Mouse (Mus musculus) liver, embryonic 15.5 days (tissue): ENCODE results near the gene Plxna2. TPM values are rescaled to one million over a fixed set of nuclear protein-coding genes. Genes with fewer than 3 reads are reported as not detected.

ENCODE experiments used
- ATAC-seq: fragments of 200-750 bp; cut with Nextera tagmentation; 2 replicates; pipeline ENCODE4 v1.8.0; 2017; ENCODE audit warnings: moderate number of reproducible peaks, mild to moderate bottlenecking, moderate library complexity; ENCODE audit not compliant: insufficient read depth
- H3K27ac ChIP-seq: fragments of 300-500 bp; sonication (generic); replicated peaks from 2 replicates; pipeline ENCODE4 v1.5.1; 2015; ENCODE audit warnings: mild to moderate bottlenecking, inconsistent platforms
- H3K27me3 ChIP-seq: fragments of 300-500 bp; sonication (generic); 2 replicates; pipeline ENCODE4 v1.6.1; 2015; ENCODE audit warnings: mild to moderate bottlenecking, inconsistent platforms
- H3K36me3 ChIP-seq: fragments of 300-500 bp; sonication (generic); replicated peaks from 2 replicates; pipeline ENCODE4 v1.6.1; 2015; ENCODE audit warnings: moderate library complexity, mild to moderate bottlenecking, inconsistent platforms
- H3K4me1 ChIP-seq: fragments of 300-500 bp; sonication (generic); replicated peaks from 2 replicates; pipeline ENCODE4 v1.6.1; 2015; ENCODE audit warnings: inconsistent platforms
- H3K4me2 ChIP-seq: fragments of 300-500 bp; sonication (generic); 2 replicates; pipeline ENCODE4 v1.6.1; 2015; ENCODE audit warnings: moderate library complexity, mild to moderate bottlenecking, inconsistent platforms
- H3K4me3 ChIP-seq: fragments of 300-500 bp; sonication (generic); replicated peaks from 2 replicates; pipeline ENCODE4 v1.5.1; 2015; ENCODE audit warnings: mild to moderate bottlenecking, inconsistent platforms
- H3K9ac ChIP-seq: fragments of 300-500 bp; sonication (generic); 2 replicates; pipeline ENCODE4 v1.6.1; 2015; ENCODE audit warnings: moderate library complexity, mild to moderate bottlenecking, inconsistent platforms
- H3K9me3 ChIP-seq: fragments of 300-500 bp; sonication (generic); replicated peaks from 2 replicates; pipeline ENCODE4 v1.6.1; 2016; ENCODE audit warnings: inconsistent platforms
- WGBS: fragments of 180-500 bp; shearing (Covaris S2); methylation state at CpG from one replicate; pipeline ENCODE4 v1.1.7; 2015; ENCODE audit warnings: mixed read lengths; ENCODE audit not compliant: insufficient replicate concordance; 5-methylcytosine and 5-hydroxymethylcytosine counted together
- polyA plus RNA-seq: library from polyadenylated mRNA; unstranded; fragments of >200 nt; fragmentation: Nextera tagmentation; extraction: Ambion mirVana; gene quantifications from 2 replicates; pipeline ENCODE4 v1.2.1, GENCODE M21; 2015

Plxna2 gene
- polyA plus RNA-seq: 1.6 and 2.1 TPM in 2 replicates

DNA sequence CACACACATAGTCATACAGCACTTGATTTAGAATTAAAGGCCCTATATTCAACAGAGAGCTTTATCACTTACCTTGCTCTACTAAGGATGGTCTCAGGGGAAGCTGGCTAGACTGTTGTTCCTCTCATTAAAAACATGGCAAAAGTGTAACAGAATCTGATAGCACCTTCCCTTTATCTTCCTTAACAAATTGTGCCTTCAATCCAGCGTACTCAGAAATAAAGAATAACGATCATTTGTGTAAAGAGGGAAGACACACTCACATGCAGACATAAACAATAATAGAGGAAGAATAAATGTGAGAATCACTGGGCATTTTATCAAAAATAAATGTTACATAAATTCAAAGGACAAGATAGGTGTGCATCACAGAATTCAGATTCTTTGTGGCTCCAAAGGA, at the start of gene Plxna2:
TSS of gene Plxna2 (plus strand) at position 301 of the 400 bp plus-strand sequence.
- Histone ChIP-seq H3K27ac (no peak within 1 kb of the TSS), H3K27me3 (peaks cover 22% of the 10 kb centered on the region), H3K4me1 (peaks cover 59% of the 10 kb centered on the region), H3K9ac (peak within 1 kb of the TSS; percentile 63; the same call in 1 of the 2 replicates), H3K4me2 (peak within 1 kb of the TSS; percentile 94), H3K36me3 (no peaks in the 10 kb centered on the region), H3K9me3 (no peaks in the 10 kb centered on the region), H3K4me3 (peak within 1 kb of the TSS; percentile 70)
- WGBS: 77% methylated on average over 2 of the region's 2 CpGs
- ATAC-seq: no peak

DNA sequence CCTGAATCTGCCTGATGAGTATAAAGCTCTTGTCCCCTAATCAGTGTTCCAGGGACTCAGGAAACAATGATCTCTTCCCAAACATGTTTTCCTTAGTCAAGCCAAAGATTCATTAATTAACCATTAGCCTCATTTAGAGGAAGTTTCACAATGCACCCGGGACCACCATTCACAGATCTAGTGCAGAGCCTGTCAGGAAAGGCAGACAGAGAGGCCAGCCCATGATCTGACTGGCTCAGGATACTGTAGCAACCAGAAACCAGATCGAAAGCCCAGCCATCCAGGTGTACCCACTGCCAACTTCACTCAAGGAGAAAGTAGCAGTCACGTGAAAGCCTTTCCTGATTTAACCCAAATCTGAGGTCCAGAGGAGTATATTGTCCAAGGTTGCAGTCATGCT, 44.1 kb upstream of the Plxna2 start:
- 42% methylated on average over 3 of the region's 3 CpGs for WGBS

DNA sequence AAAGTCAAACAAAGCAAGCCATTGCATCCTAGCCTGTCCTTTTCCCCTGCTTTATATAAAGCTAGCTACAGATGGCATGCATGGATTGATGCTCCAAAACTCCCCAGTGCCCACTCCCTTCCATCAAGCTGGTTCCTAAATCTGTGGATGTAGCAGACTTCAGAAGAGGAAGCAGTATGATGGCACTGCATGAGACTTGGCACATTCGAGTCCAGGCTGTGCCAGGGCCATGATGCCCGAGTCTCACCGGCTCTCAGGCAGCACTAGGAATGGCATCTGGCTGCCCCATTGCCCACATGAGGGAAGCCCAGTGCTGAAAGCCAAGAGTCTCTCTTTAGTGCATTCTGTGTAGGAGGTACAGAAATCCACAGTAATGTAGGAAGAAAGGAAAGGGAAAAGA, 39.7 kb upstream of the Plxna2 start:
- no peaks in the 10 kb centered on the region for H3K9me3 ChIP-seq
- no peak overlapping the region for H3K4me2 ChIP-seq
- H3K27ac ChIP-seq: no peak overlapping the region
- H3K27me3 ChIP-seq: no peaks in the 10 kb centered on the region
- WGBS: 59% methylated on average over 3 of the region's 3 CpGs
- H3K4me1 ChIP-seq: no peaks in the 10 kb centered on the region
- H3K36me3 ChIP-seq: no peaks in the 10 kb centered on the region
- no peak overlapping the region for H3K9ac ChIP-seq
- ATAC-seq: no peak
- H3K4me3 ChIP-seq: no peak overlapping the region

More for the DNA sequence above, 44.1 kb upstream of the Plxna2 start:
- Histone ChIP-seq H3K9ac (no peak overlapping the region), H3K4me2 (no peak overlapping the region), H3K9me3 (no peaks in the 10 kb centered on the region), H3K27me3 (no peaks in the 10 kb centered on the region), H3K4me1 (no peaks in the 10 kb centered on the region), H3K36me3 (no peaks in the 10 kb centered on the region), H3K4me3 (no peak overlapping the region), H3K27ac (no peak overlapping the region)
- ATAC-seq: no peak

GRCm38 (mm10) chr1:194580539-194580938, 37.5 kb upstream of the Plxna2 start:
- no peak for ATAC-seq

GRCm38 (mm10) chr1:194586670-194587069, 31.3 kb upstream of the Plxna2 start:
- Histone ChIP-seq H3K9ac (no peak overlapping the region), H3K4me2 (no peak overlapping the region)

More at GRCm38 (mm10) chr1:194580539-194580938, 37.5 kb upstream of the Plxna2 start:
- Histone ChIP-seq H3K4me1 (no peaks in the 10 kb centered on the region), H3K27me3 (no peaks in the 10 kb centered on the region), H3K27ac (no peak overlapping the region), H3K9me3 (no peaks in the 10 kb centered on the region), H3K36me3 (no peaks in the 10 kb centered on the region), H3K4me3 (no peak overlapping the region), H3K9ac (no peak overlapping the region), H3K4me2 (no peak overlapping the region)

GRCm38 (mm10) chr1:194587532-194587931, 30.5 kb upstream of the Plxna2 start:
- H3K4me1 ChIP-seq: no peaks in the 10 kb centered on the region
- no peak overlapping the region for H3K9ac ChIP-seq
- no peak overlapping the region for H3K4me3 ChIP-seq
- no peaks in the 10 kb centered on the region for H3K9me3 ChIP-seq
- no peak overlapping the region for H3K4me2 ChIP-seq
- H3K36me3 ChIP-seq: no peaks in the 10 kb centered on the region
- H3K27me3 ChIP-seq: no peaks in the 10 kb centered on the region
- ATAC-seq: no peak
- H3K27ac ChIP-seq: no peak overlapping the region

More at GRCm38 (mm10) chr1:194586670-194587069, 31.3 kb upstream of the Plxna2 start:
- Histone ChIP-seq H3K27me3 (no peaks in the 10 kb centered on the region), H3K9me3 (no peaks in the 10 kb centered on the region), H3K36me3 (no peaks in the 10 kb centered on the region), H3K4me3 (no peak overlapping the region), H3K4me1 (no peaks in the 10 kb centered on the region), H3K27ac (no peak overlapping the region)
- no peak for ATAC-seq
- WGBS: 74% methylated on average over 1 of the region's 1 CpGs

DNA sequence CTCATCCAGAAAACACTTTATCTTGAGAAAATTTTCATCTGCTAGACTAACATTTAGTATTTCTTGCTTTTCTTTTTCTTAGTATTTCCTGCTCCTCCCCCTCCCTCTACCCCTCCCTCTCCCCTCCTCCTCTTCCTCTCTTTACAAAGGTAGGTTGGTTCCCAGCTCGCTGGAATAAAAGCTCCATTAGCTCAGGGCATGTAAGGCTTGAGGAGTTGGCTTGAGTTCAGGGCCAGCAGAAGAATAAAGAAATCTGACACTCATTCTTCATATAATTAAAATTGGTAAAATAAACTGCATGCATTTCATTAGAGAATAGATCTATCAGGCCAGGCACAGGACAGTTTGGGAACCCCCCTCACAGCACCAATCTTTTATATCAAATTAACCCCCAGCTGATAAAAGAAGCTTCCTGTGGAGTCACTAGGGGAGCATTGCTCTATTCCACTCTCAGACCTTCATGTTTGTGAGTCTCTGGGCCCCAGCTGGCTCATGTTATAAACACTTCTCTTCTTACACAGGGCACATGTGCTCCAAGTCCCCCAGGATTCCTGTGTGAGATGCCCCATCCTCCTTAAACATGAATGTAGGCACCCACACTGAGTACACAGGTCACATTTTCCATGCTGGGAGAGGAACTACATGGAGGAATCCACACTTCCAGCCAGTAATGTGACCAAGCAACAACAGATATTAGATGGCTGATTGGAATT, 29.9 kb upstream of the Plxna2 start:
- H3K36me3 ChIP-seq: no peaks in the 10 kb centered on the region
- no peaks in the 10 kb centered on the region for H3K27me3 ChIP-seq
- no peaks in the 10 kb centered on the region for H3K4me1 ChIP-seq
- H3K4me3 ChIP-seq: no peak overlapping the region
- ATAC-seq: no peak
- no peak overlapping the region for H3K9ac ChIP-seq
- H3K9me3 ChIP-seq: no peaks in the 10 kb centered on the region
- H3K4me2 ChIP-seq: no peak overlapping the region
- H3K27ac ChIP-seq: no peak overlapping the region
- WGBS: 13% methylated on average over 1 of the region's 1 CpGs

GRCm38 (mm10) chr1:194588711-194589451, 29.1 kb upstream of the Plxna2 start:
- H3K27me3 ChIP-seq: no peaks in the 10 kb centered on the region
- no peaks in the 10 kb centered on the region for H3K4me1 ChIP-seq
- H3K36me3 ChIP-seq: no peaks in the 10 kb centered on the region
- no peaks in the 10 kb centered on the region for H3K9me3 ChIP-seq
- no peak overlapping the region for H3K9ac ChIP-seq
- no peak overlapping the region for H3K4me3 ChIP-seq
- no peak for ATAC-seq
- 65% methylated on average over 1 of the region's 1 CpGs for WGBS
- no peak overlapping the region for H3K4me2 ChIP-seq
- no peak overlapping the region for H3K27ac ChIP-seq

DNA sequence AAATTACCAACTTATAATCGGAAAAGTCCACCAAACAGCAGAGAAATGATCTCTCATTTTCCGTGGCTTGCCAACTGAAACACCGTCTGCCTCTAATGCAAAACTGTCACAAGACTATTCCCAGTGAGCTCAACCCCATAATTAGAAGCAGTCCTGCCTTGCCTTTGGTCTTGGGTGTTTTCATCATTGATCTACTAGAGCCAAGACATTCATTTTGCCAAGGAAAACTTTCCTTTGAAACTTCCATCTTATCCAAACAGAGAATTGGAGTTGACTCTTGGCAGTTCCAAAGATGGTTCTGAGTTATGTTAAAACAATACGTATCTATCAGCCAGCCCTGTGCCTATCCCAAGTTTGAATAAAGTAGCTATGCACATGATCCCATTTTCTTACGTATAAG, 24.9 kb upstream of the Plxna2 start:
- Histone ChIP-seq H3K4me3 (no peak overlapping the region), H3K9me3 (no peaks in the 10 kb centered on the region), H3K4me1 (no peaks in the 10 kb centered on the region), H3K9ac (no peak overlapping the region), H3K4me2 (no peak overlapping the region), H3K27me3 (no peaks in the 10 kb centered on the region), H3K27ac (no peak overlapping the region), H3K36me3 (no peaks in the 10 kb centered on the region)
- 62% methylated on average over 5 of the region's 5 CpGs for WGBS
- no peak for ATAC-seq

GRCm38 (mm10) chr1:194607406-194608261, 10.4 kb upstream of the Plxna2 start:
- no peaks in the 10 kb centered on the region for H3K27me3 ChIP-seq
- peaks cover 8% of the 10 kb centered on the region; the same call in 1 of the 2 replicates for H3K4me1 ChIP-seq
- ATAC-seq: no peak
- H3K36me3 ChIP-seq: no peaks in the 10 kb centered on the region
- no peaks in the 10 kb centered on the region for H3K9me3 ChIP-seq
- no peak overlapping the region for H3K4me2 ChIP-seq
- no peak overlapping the region for H3K4me3 ChIP-seq
- H3K27ac ChIP-seq: no peak overlapping the region
- WGBS: 45% methylated on average over 5 of the region's 5 CpGs
- no peak overlapping the region for H3K9ac ChIP-seq

GRCm38 (mm10) chr1:194610516-194610915, 7.5 kb upstream of the Plxna2 start:
- Histone ChIP-seq H3K9ac (no peak overlapping the region), H3K4me3 (no peak overlapping the region), H3K27me3 (no peaks in the 10 kb centered on the region), H3K36me3 (no peaks in the 10 kb centered on the region), H3K4me1 (peaks cover 27% of the 10 kb centered on the region), H3K9me3 (no peaks in the 10 kb centered on the region), H3K27ac (no peak overlapping the region; the same call in 1 of the 2 replicates), H3K4me2 (no peak overlapping the region)
- 9% methylated on average over 2 of the region's 2 CpGs for WGBS
- peak; percentile 67 for ATAC-seq
